Mouse (Mus musculus) forebrain, embryonic 12.5 days (tissue): ENCODE measurements around the gene Gipc3. TPM values are rescaled to one million over a fixed set of nuclear protein-coding genes. Genes with fewer than 3 reads are reported as not detected.

Experiments
- ATAC-seq: fragments of 200-750 bp; cut with Nextera tagmentation; 2 replicates; pipeline ENCODE4 v1.8.0; 2017; ENCODE audit warnings: moderate TSS enrichment; ENCODE audit not compliant: low FRiP score
- H3K27ac ChIP-seq: fragments of 300-500 bp; sonication (generic); 2 replicates; pipeline ENCODE4 v1.5.1; 2016; ENCODE audit warnings: mild to moderate bottlenecking
- H3K27me3 ChIP-seq: fragments of 300-500 bp; sonication (generic); 2 replicates; pipeline ENCODE4 v1.6.1; 2016; ENCODE audit warnings: mild to moderate bottlenecking
- H3K36me3 ChIP-seq: fragments of 300-500 bp; sonication (generic); replicated peaks from 2 replicates; pipeline ENCODE4 v1.6.1; 2016; ENCODE audit warnings: mild to moderate bottlenecking
- H3K4me1 ChIP-seq: fragments of 300-500 bp; sonication (generic); 2 replicates; pipeline ENCODE4 v1.6.1; 2016
- H3K4me2 ChIP-seq: fragments of 300-500 bp; sonication (generic); 2 replicates; pipeline ENCODE4 v1.6.1; 2016; ENCODE audit warnings: mild to moderate bottlenecking, moderate library complexity
- H3K4me3 ChIP-seq: fragments of 300-500 bp; sonication (generic); replicated peaks from 2 replicates; pipeline ENCODE4 v1.5.1; 2016; ENCODE audit warnings: mild to moderate bottlenecking
- H3K9ac ChIP-seq: fragments of 300-500 bp; sonication (generic); 2 replicates; pipeline ENCODE4 v1.6.1; 2016; ENCODE audit warnings: mild to moderate bottlenecking
- H3K9me3 ChIP-seq: fragments of 300-500 bp; sonication (generic); 2 replicates; pipeline ENCODE4 v1.6.1; 2016
- WGBS: fragments of 180-500 bp; shearing (Covaris S2); methylation state at CpG from one replicate; pipeline ENCODE4 v1.1.7; 2016; 5-methylcytosine and 5-hydroxymethylcytosine counted together
- polyA plus RNA-seq: library from polyadenylated mRNA; unstranded; fragments of >200 nt; fragmentation: Nextera tagmentation; extraction: Ambion mirVana; gene quantifications from 2 replicates; pipeline ENCODE4 v1.2.1, GENCODE M21; 2016

Gipc3 gene
- 0.08 TPM in 1 of 2 replicates, not detected in the other for polyA plus RNA-seq

DNA sequence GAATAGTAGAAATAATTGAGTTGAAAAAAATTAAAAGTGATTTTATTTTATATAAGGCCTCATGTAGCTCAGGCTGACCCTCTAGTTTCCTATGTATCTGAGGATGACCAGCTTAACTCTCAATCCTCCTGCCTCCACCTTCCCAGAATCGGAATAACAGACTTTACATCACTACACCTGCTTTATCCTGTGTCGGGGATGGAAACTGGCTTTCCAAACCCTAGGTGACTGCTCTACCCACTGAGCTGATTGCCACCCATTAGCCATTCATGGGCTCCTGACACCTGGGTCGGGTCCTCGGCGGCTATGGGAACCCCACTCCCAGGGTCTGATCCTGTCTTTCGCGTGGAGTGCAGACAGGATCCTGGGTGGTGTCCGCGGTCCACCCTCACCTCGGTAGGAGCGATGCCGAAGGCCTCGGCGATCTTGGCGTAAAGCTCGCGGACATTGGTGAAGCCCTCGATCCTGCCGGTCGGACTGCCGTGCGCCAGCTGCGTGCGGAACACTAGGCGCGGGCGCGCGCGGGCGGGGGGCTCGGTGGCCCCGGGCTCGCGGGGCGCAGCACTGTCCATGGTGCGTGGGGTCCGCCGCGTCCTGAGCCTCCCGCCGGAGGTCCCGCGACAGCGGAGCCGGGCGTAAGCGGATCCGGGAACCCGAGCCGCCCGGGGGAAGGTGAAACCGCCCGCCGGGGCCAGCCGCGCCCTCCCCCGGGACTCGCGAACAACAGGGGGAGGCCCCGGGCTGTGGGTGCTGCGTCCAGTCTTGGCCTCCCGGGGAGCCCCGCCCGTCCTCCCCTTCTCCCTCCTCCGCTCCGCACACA, at the start of gene Gipc3:
Gipc3 (minus strand) TSS at position 581 of the 820 bp plus-strand sequence.
- Histone ChIP-seq H3K36me3 (peaks cover 18% of the 10 kb centered on the region), H3K27ac (no peak within 1 kb of the TSS), H3K4me3 (peak within 1 kb of the TSS; percentile 43), H3K4me1 (peaks cover 26% of the 10 kb centered on the region), H3K4me2 (peak within 1 kb of the TSS; percentile 65), H3K27me3 (peaks cover 84% of the 10 kb centered on the region), H3K9me3 (no peaks in the 10 kb centered on the region), H3K9ac (peak within 1 kb of the TSS; percentile 54)
- WGBS: 5% methylated on average over 64 of the region's 67 CpGs
- ATAC-seq: no peak

DNA sequence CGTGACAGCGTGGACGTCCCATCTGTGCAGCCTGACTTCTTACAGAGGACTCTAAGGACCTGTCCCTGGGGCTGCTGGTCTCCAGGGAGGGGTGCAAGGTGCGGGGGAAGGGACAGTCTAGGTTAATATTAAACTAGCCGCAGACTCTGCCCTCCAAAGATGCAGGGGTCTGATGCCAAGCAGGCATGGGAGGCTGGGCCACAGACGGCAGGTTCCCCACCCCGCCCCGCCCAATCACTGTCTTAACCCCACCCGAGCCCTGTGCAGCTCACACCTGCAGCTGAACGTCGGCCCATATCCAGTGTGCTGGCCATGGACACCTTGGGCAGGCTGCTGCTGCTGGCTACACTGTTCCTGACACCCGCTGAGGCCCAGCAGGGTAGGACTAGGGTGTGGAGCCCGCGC, 49.7 kb upstream of the Gipc3 start, which contains the start of gene Smim24:
Smim24 (plus strand) TSS at position 271 of the 405 bp plus-strand sequence.
- H3K4me1 ChIP-seq: peaks cover 31% of the 10 kb centered on the region
- no peak within 1 kb of the TSS for H3K27ac ChIP-seq
- ATAC-seq: no peak
- H3K4me3 ChIP-seq: 0 out of 2 replicates have a peak within 1 kb of the TSS, but pooled peaks have one; percentile 0
- H3K9me3 ChIP-seq: no peaks in the 10 kb centered on the region
- peaks cover 13% of the 10 kb centered on the region for H3K36me3 ChIP-seq
- H3K27me3 ChIP-seq: peaks cover 4% of the 10 kb centered on the region; the same call in 1 of the 2 replicates
- peak within 1 kb of the TSS; percentile 38 for H3K9ac ChIP-seq
- WGBS: 69% methylated on average over 14 of the region's 14 CpGs
- peak within 1 kb of the TSS; percentile 43 for H3K4me2 ChIP-seq

DNA sequence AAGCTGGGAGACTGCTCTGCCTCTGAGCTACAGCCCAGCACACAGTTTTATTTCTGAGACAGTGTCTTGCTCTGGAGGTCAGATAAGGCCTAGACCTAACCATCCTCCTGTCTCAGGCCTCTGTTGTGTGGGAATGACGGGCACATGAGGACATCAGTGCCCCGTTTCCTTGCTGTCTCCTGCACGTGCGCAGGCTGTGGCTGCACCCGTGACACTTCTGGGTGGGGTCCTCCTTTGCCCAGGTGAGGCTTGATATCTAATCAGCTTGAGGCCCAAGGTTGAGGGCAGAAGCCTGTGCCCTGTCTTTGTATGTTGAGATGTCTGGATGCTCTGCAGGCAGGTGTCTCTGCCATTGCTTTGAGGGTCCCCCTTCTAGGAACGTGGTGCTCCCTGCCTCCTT, 49.2 kb upstream of the Gipc3 start:
- Histone ChIP-seq H3K27me3 (peaks cover under 1% of the 10 kb centered on the region; the same call in 1 of the 2 replicates), H3K36me3 (peaks cover 18% of the 10 kb centered on the region), H3K9ac (no peak overlapping the region), H3K4me2 (no peak overlapping the region), H3K4me3 (no peak overlapping the region), H3K9me3 (no peaks in the 10 kb centered on the region), H3K27ac (no peak overlapping the region), H3K4me1 (peaks cover 31% of the 10 kb centered on the region)
- no peak for ATAC-seq
- 83% methylated on average over 6 of the region's 6 CpGs for WGBS

DNA sequence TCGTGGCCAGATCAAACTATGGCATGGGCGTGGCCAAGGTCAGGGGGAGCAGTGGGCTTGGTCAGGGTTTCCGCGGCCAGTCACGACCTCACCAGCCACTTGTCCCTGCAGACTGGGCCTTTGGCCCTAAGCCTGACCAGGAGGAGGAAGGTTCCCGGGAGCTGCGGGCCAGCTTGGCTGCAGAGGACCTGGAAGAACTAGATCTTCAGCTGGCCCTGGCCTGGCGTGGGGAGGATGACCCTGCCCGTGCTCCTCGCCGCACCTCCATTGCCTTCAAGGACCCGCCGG, 47.6 kb upstream of the Gipc3 start:
- no peak for ATAC-seq
- WGBS: 91% methylated on average over 13 of the region's 13 CpGs
- no peak overlapping the region for H3K9ac ChIP-seq

DNA sequence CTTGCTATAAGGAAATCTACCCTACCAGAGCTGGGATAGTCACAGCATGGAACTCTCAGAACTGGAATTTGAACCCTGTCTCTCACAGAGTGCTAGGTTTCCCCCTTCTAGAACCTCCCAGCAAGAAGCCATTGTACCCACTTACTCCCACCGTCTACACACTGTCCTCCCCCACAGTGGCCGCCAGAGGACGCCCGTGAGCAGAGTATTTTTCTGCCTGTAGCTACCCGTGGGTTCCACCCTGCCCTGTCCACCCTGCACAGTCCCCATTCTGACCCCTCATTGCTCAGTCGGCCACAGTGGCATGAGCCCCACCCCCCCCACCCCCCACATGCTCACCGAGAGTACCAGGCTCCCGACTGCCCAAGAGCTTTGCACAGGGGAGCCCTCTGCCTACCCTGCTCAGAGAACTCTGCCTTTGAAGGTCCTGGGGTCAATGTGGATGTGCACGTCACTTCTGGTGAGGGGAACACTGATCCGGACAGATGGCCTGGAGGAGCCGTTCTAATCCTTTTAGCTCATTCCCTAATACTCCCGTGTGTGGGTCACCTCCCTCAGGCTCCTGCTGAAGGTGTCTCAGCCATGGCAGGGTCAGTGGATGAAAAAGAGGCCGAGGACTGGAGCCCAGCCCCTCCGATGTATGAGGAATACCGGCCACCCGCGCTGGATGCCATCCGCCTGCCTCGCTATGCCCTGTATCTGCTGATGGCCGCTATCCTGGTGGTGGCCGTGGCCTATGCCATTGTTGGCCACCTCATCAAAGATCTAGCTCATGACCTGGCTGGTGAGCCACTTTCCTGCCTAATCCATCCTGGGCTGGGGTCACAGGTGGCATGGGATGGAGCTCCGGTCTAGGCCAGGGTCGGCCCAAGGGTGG, 47.0 kb upstream of the Gipc3 start:
- WGBS: 60% methylated on average over 23 of the region's 23 CpGs
- H3K4me1 ChIP-seq: peaks cover 33% of the 10 kb centered on the region

More for the DNA sequence above, 47.6 kb upstream of the Gipc3 start:
- peaks cover 34% of the 10 kb centered on the region for H3K36me3 ChIP-seq
- no peaks in the 10 kb centered on the region for H3K9me3 ChIP-seq
- peaks cover 27% of the 10 kb centered on the region for H3K4me1 ChIP-seq
- H3K27me3 ChIP-seq: no peaks in the 10 kb centered on the region
- no peak overlapping the region for H3K4me3 ChIP-seq
- H3K4me2 ChIP-seq: no peak overlapping the region
- H3K27ac ChIP-seq: no peak overlapping the region

GRCm38 (mm10) chr10:81389373-81389772, 46.3 kb upstream of the Gipc3 start:
- Histone ChIP-seq H3K27me3 (no peaks in the 10 kb centered on the region), H3K4me2 (no peak overlapping the region), H3K9me3 (no peaks in the 10 kb centered on the region), H3K36me3 (peaks cover 35% of the 10 kb centered on the region), H3K4me3 (no peak overlapping the region), H3K4me1 (peaks cover 37% of the 10 kb centered on the region), H3K27ac (0 out of 2 replicates have a peak overlapping the region, but pooled peaks have one; percentile 25), H3K9ac (0 out of 2 replicates have a peak overlapping the region, but pooled peaks have one; percentile 12)
- no peak for ATAC-seq
- 54% methylated on average over 3 of the region's 3 CpGs for WGBS

More for the DNA sequence above, 47.0 kb upstream of the Gipc3 start:
- Histone ChIP-seq H3K27me3 (no peaks in the 10 kb centered on the region), H3K36me3 (peaks cover 35% of the 10 kb centered on the region), H3K4me3 (no peak overlapping the region), H3K27ac (0 out of 2 replicates have a peak overlapping the region, but pooled peaks have one; percentile 25), H3K9me3 (no peaks in the 10 kb centered on the region), H3K4me2 (no peak overlapping the region), H3K9ac (0 out of 2 replicates have a peak overlapping the region, but pooled peaks have one; percentile 12)
- peak; percentile 69 for ATAC-seq

GRCm38 (mm10) chr10:81388505-81389055, 45.5 kb upstream of the Gipc3 start, which contains the start of gene Gm48552:
TSS of gene Gm48552 (plus strand) at chr10:81389005.
- Histone ChIP-seq H3K36me3 (peaks cover 35% of the 10 kb centered on the region), H3K9ac (0 out of 2 replicates have a peak within 1 kb of the TSS, but pooled peaks have one; percentile 12), H3K4me2 (no peak within 1 kb of the TSS), H3K27ac (0 out of 2 replicates have a peak within 1 kb of the TSS, but pooled peaks have one; percentile 25), H3K27me3 (no peaks in the 10 kb centered on the region), H3K9me3 (no peaks in the 10 kb centered on the region), H3K4me3 (no peak within 1 kb of the TSS), H3K4me1 (peaks cover 31% of the 10 kb centered on the region)
- 87% methylated on average over 5 of the region's 5 CpGs for WGBS
- no peak for ATAC-seq

GRCm38 (mm10) chr10:81387716-81388115, 44.6 kb upstream of the Gipc3 start:
- H3K27me3 ChIP-seq: no peaks in the 10 kb centered on the region
- H3K27ac ChIP-seq: no peak overlapping the region
- H3K4me1 ChIP-seq: peaks cover 23% of the 10 kb centered on the region
- H3K9ac ChIP-seq: no peak overlapping the region
- 93% methylated on average over 20 of the region's 20 CpGs for WGBS
- H3K9me3 ChIP-seq: no peaks in the 10 kb centered on the region
- no peak overlapping the region for H3K4me3 ChIP-seq
- no peak for ATAC-seq
- H3K36me3 ChIP-seq: peaks cover 35% of the 10 kb centered on the region
- H3K4me2 ChIP-seq: no peak overlapping the region

DNA sequence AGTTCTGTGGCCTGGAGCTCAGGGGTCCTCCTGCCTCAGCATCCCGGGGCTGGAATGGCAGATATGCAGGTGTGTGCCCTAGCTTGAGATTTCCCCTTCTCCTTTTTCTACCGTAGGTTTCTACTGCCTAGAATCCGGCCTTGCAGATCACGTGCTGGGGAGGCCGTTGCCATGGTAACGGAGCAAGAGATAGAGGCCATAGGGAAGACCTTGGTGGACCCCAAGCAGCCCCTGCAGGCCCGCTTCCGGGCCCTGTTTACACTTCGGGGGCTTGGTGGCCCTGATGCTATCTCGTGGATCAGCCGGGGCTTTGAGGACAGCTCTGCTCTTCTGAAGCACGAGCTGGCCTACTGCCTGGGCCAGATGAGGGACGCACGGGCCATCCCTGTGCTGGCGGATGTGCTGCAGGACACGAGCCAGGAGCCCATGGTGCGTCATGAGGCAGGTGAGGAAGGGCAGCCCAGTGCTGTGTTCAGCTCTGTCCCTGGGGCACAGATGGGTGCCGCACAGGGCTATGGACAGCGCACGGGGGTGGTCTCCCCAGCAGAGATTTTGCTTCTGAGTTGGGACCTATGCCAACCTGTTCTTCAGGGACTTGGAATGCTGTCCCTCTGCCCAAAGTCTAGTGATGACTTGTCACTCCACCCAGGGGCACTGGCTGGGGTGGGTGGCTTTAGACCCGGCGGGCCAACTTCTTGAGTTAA, 42.7 kb upstream of the Gipc3 start:
- Histone ChIP-seq H3K4me3 (peak overlapping the region; percentile 77), H3K4me1 (peaks cover 21% of the 10 kb centered on the region), H3K36me3 (peaks cover 31% of the 10 kb centered on the region), H3K9ac (no peak overlapping the region), H3K9me3 (no peaks in the 10 kb centered on the region), H3K27me3 (0 out of 2 replicates have a peak, but pooled peaks cover 5% of the 10 kb centered on the region), H3K4me2 (peak overlapping the region; percentile 93), H3K27ac (no peak overlapping the region)
- no peak for ATAC-seq
- WGBS: 86% methylated on average over 22 of the region's 22 CpGs

DNA sequence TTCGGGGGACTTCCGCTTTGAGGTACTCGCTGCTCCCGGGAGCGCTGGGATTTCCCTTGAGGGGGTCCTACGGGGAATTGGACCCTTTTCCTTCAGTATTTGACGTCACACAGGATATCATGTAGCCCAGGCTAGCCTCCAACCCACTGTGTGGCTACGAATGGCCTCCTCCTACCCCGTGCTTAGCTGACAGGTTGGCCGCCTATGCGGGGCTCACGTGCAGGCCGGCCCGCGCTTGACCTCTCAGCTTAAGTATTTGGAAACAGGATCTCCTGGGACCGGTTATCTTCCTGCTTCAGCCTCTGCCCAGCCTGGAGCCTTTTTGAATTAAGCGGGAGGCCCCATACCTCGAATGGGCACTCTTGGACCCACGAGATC, 41.5 kb upstream of the Gipc3 start:
- Histone ChIP-seq H3K27ac (peak overlapping the region; percentile 80), H3K4me3 (peak overlapping the region; percentile 77), H3K4me2 (peak overlapping the region; percentile 93), H3K4me1 (peaks cover 20% of the 10 kb centered on the region), H3K36me3 (peaks cover 31% of the 10 kb centered on the region), H3K9me3 (no peaks in the 10 kb centered on the region), H3K9ac (peak overlapping the region; percentile 81), H3K27me3 (0 out of 2 replicates have a peak, but pooled peaks cover 5% of the 10 kb centered on the region)
- ATAC-seq: peak; percentile 39
- under 1% methylated on average over 19 of the region's 19 CpGs for WGBS
